Mouse (Mus musculus): ENCODE data around the gene Bloc1s3. TPM values are rescaled to one million over a fixed set of nuclear protein-coding genes. Genes with fewer than 3 reads are reported as not detected.

Gene Bloc1s3
- 1.6 TPM for polyA plus RNA-seq (2014; fragmentation: Illumina TruSeq; extraction: RNeasy Lipid Tissue Mini Kit (QIAGEN cat#74804); ENCODE audit: low read depth, low replicate concordance)

GRCm38 (mm10) chr7:19508150-19508923 lies at the start of gene Bloc1s3, which contains the start of gene Trappc6a:
Gene Bloc1s3, minus strand, starts transcription at chr7:19508367.
Gene Trappc6a, plus strand, starts transcription at chr7:19508395.

GRCm38 (mm10) chr7:19517652-19518365 lies 9.6 kb upstream of the Bloc1s3 start, which contains the start of gene Nkpd1:
Gene Nkpd1, plus strand, starts transcription at chr7:19517838.

GRCm38 (mm10) chr7:19462884-19463381 lies 45.2 kb downstream of the Bloc1s3 start, which contains the start of gene Exoc3l2:
Gene Exoc3l2, plus strand, starts transcription at chr7:19463331.

GRCm38 (mm10) chr7:19458591-19459111 lies 49.5 kb downstream of the Bloc1s3 start, which contains the start of gene Mark4:
Gene Mark4, minus strand, starts transcription at chr7:19458821.

Other genes starting within 250 kb of the Bloc1s3 start
- 7.0 TPM for gene Vasp, start 236.6 kb downstream of the Bloc1s3 start, polyA plus RNA-seq (2014; fragmentation: Illumina TruSeq; extraction: RNeasy Lipid Tissue Mini Kit (QIAGEN cat#74804); ENCODE audit: low read depth, low replicate concordance)
- gene Ppm1n, start 228.3 kb downstream of the Bloc1s3 start, polyA plus RNA-seq (2014; fragmentation: Illumina TruSeq; extraction: RNeasy Lipid Tissue Mini Kit (QIAGEN cat#74804); ENCODE audit: low read depth, low replicate concordance), result not detected
- gene Rtn2, start 225.7 kb downstream of the Bloc1s3 start, polyA plus RNA-seq (2014; fragmentation: Illumina TruSeq; extraction: RNeasy Lipid Tissue Mini Kit (QIAGEN cat#74804); ENCODE audit: low read depth, low replicate concordance), result not detected
- 0.21 TPM for gene Fosb, start 198.3 kb downstream of the Bloc1s3 start, polyA plus RNA-seq (2014; fragmentation: Illumina TruSeq; extraction: RNeasy Lipid Tissue Mini Kit (QIAGEN cat#74804); ENCODE audit: low read depth, low replicate concordance)
- 1.9 TPM for gene Ercc1, start 163.6 kb downstream of the Bloc1s3 start, polyA plus RNA-seq (2014; fragmentation: Illumina TruSeq; extraction: RNeasy Lipid Tissue Mini Kit (QIAGEN cat#74804); ENCODE audit: low read depth, low replicate concordance)
- 0.95 TPM for gene Cd3eap, start 148.9 kb downstream of the Bloc1s3 start, polyA plus RNA-seq (2014; fragmentation: Illumina TruSeq; extraction: RNeasy Lipid Tissue Mini Kit (QIAGEN cat#74804); ENCODE audit: low read depth, low replicate concordance)
- gene Ppp1r13l, start 148.6 kb downstream of the Bloc1s3 start, polyA plus RNA-seq (2014; fragmentation: Illumina TruSeq; extraction: RNeasy Lipid Tissue Mini Kit (QIAGEN cat#74804); ENCODE audit: low read depth, low replicate concordance), result 0.29 TPM
- 0.40 TPM for gene Ercc2, start 126.4 kb downstream of the Bloc1s3 start, polyA plus RNA-seq (2014; fragmentation: Illumina TruSeq; extraction: RNeasy Lipid Tissue Mini Kit (QIAGEN cat#74804); ENCODE audit: low read depth, low replicate concordance)
- not detected for gene Klc3, start 104.3 kb downstream of the Bloc1s3 start, polyA plus RNA-seq (2014; fragmentation: Illumina TruSeq; extraction: RNeasy Lipid Tissue Mini Kit (QIAGEN cat#74804); ENCODE audit: low read depth, low replicate concordance)
- not detected for gene Ckm, start 103.6 kb downstream of the Bloc1s3 start, polyA plus RNA-seq (2014; fragmentation: Illumina TruSeq; extraction: RNeasy Lipid Tissue Mini Kit (QIAGEN cat#74804); ENCODE audit: low read depth, low replicate concordance)
- 0.82 TPM for gene Mark4, start 49.5 kb downstream of the Bloc1s3 start, polyA plus RNA-seq (2014; fragmentation: Illumina TruSeq; extraction: RNeasy Lipid Tissue Mini Kit (QIAGEN cat#74804); ENCODE audit: low read depth, low replicate concordance)
- 0.34 TPM for gene Exoc3l2, start 45.0 kb downstream of the Bloc1s3 start, polyA plus RNA-seq (2014; fragmentation: Illumina TruSeq; extraction: RNeasy Lipid Tissue Mini Kit (QIAGEN cat#74804); ENCODE audit: low read depth, low replicate concordance)
- not detected for gene Trappc6a, start within 50 bp of the Bloc1s3 start, polyA plus RNA-seq (2014; fragmentation: Illumina TruSeq; extraction: RNeasy Lipid Tissue Mini Kit (QIAGEN cat#74804); ENCODE audit: low read depth, low replicate concordance)
- not detected for gene Nkpd1, start 9.5 kb upstream of the Bloc1s3 start, polyA plus RNA-seq (2014; fragmentation: Illumina TruSeq; extraction: RNeasy Lipid Tissue Mini Kit (QIAGEN cat#74804); ENCODE audit: low read depth, low replicate concordance)
- 1.3 TPM for gene Ppp1r37, start 54.7 kb upstream of the Bloc1s3 start, polyA plus RNA-seq (2014; fragmentation: Illumina TruSeq; extraction: RNeasy Lipid Tissue Mini Kit (QIAGEN cat#74804); ENCODE audit: low read depth, low replicate concordance)
- gene Zfp296, start 68.9 kb upstream of the Bloc1s3 start, polyA plus RNA-seq (2014; fragmentation: Illumina TruSeq; extraction: RNeasy Lipid Tissue Mini Kit (QIAGEN cat#74804); ENCODE audit: low read depth, low replicate concordance), result not detected
- gene Gemin7, start 69.2 kb upstream of the Bloc1s3 start, polyA plus RNA-seq (2014; fragmentation: Illumina TruSeq; extraction: RNeasy Lipid Tissue Mini Kit (QIAGEN cat#74804); ENCODE audit: low read depth, low replicate concordance), result 10.5 TPM
- 1.7 TPM for gene Clasrp, start 96.1 kb upstream of the Bloc1s3 start, polyA plus RNA-seq (2014; fragmentation: Illumina TruSeq; extraction: RNeasy Lipid Tissue Mini Kit (QIAGEN cat#74804); ENCODE audit: low read depth, low replicate concordance)
- 0.11 TPM for gene Relb, start 121.1 kb upstream of the Bloc1s3 start, polyA plus RNA-seq (2014; fragmentation: Illumina TruSeq; extraction: RNeasy Lipid Tissue Mini Kit (QIAGEN cat#74804); ENCODE audit: low read depth, low replicate concordance)
- gene Clptm1, start 156.7 kb upstream of the Bloc1s3 start, polyA plus RNA-seq (2014; fragmentation: Illumina TruSeq; extraction: RNeasy Lipid Tissue Mini Kit (QIAGEN cat#74804); ENCODE audit: low read depth, low replicate concordance), result 20.7 TPM
- 44.8 TPM for gene Apoc2, start 169.6 kb upstream of the Bloc1s3 start, polyA plus RNA-seq (2014; fragmentation: Illumina TruSeq; extraction: RNeasy Lipid Tissue Mini Kit (QIAGEN cat#74804); ENCODE audit: low read depth, low replicate concordance)
- not detected for gene Gm44805, start 173.1 kb upstream of the Bloc1s3 start, polyA plus RNA-seq (2014; fragmentation: Illumina TruSeq; extraction: RNeasy Lipid Tissue Mini Kit (QIAGEN cat#74804); ENCODE audit: low read depth, low replicate concordance)
- gene Apoc4, start 173.1 kb upstream of the Bloc1s3 start, polyA plus RNA-seq (2014; fragmentation: Illumina TruSeq; extraction: RNeasy Lipid Tissue Mini Kit (QIAGEN cat#74804); ENCODE audit: low read depth, low replicate concordance), result 123 TPM
- gene Apoc1, start 184.3 kb upstream of the Bloc1s3 start, polyA plus RNA-seq (2014; fragmentation: Illumina TruSeq; extraction: RNeasy Lipid Tissue Mini Kit (QIAGEN cat#74804); ENCODE audit: low read depth, low replicate concordance), result 3,872 TPM
- 941 TPM for gene Apoe, start 190.8 kb upstream of the Bloc1s3 start, polyA plus RNA-seq (2014; fragmentation: Illumina TruSeq; extraction: RNeasy Lipid Tissue Mini Kit (QIAGEN cat#74804); ENCODE audit: low read depth, low replicate concordance)
- gene Tomm40, start 207.1 kb upstream of the Bloc1s3 start, polyA plus RNA-seq (2014; fragmentation: Illumina TruSeq; extraction: RNeasy Lipid Tissue Mini Kit (QIAGEN cat#74804); ENCODE audit: low read depth, low replicate concordance), result 1.1 TPM
- 2.6 TPM for gene Nectin2, start 242.1 kb upstream of the Bloc1s3 start, polyA plus RNA-seq (2014; fragmentation: Illumina TruSeq; extraction: RNeasy Lipid Tissue Mini Kit (QIAGEN cat#74804); ENCODE audit: low read depth, low replicate concordance)